Mouse (Mus musculus) NIH3T3 (cell line): Measurements from ENCODE around the gene Erg.

Experiments
- DNase-seq: peaks from one replicate; pipeline ENCODE4 v3.0.0-alpha.2; 2012; ENCODE audit warnings: low read depth

Gene Erg

GRCm38 (mm10) chr16:95586311-95586602 lies at the start of gene Erg:
Gene Erg (minus strand): TSS chr16:95586593.
- DNase-seq = no peak

GRCm38 (mm10) chr16:95631816-95632215 lies 45.4 kb upstream of the Erg start:
- DNase-seq = no peak

- DNase-seq = no peak
These were observed 37.7 kb upstream of the Erg start for GRCm38 (mm10) chr16:95623876-95624770.

- no peak for DNase-seq
These were observed 36.7 kb upstream of the Erg start for GRCm38 (mm10) chr16:95623056-95623455.

- DNase-seq = peak; percentile 56
These were observed 33.5 kb upstream of the Erg start for GRCm38 (mm10) chr16:95619859-95620325.

GRCm38 (mm10) chr16:95618206-95618605 lies 31.8 kb upstream of the Erg start:
- no peak for DNase-seq

GRCm38 (mm10) chr16:95617720-95618119 lies 31.3 kb upstream of the Erg start:
- no peak for DNase-seq

- peak; percentile 40 for DNase-seq
These were observed 29.2 kb upstream of the Erg start for GRCm38 (mm10) chr16:95615579-95615978.

GRCm38 (mm10) chr16:95614482-95614881 lies 28.1 kb upstream of the Erg start:
- DNase-seq = no peak

GRCm38 (mm10) chr16:95611982-95612746 lies 25.8 kb upstream of the Erg start:
- DNase-seq = peak; percentile 53

GRCm38 (mm10) chr16:95608624-95609023 lies 22.2 kb upstream of the Erg start:
- DNase-seq = no peak

- DNase-seq = peak; percentile 79
These were observed 18.9 kb upstream of the Erg start for GRCm38 (mm10) chr16:95605304-95605703.

- DNase-seq = peak; percentile 7
These were observed 16.1 kb upstream of the Erg start for GRCm38 (mm10) chr16:95602504-95602903.

GRCm38 (mm10) chr16:95601807-95602206 lies 15.4 kb upstream of the Erg start:
- peak; percentile 6 for DNase-seq

GRCm38 (mm10) chr16:95601219-95601580 lies 14.8 kb upstream of the Erg start:
- DNase-seq = no peak

GRCm38 (mm10) chr16:95600572-95601218 lies 14.3 kb upstream of the Erg start:
- DNase-seq = no peak

GRCm38 (mm10) chr16:95598930-95599329 lies 12.5 kb upstream of the Erg start:
- DNase-seq = no peak

GRCm38 (mm10) chr16:95597578-95597951 lies 11.2 kb upstream of the Erg start:
- peak; percentile 34 for DNase-seq

- DNase-seq = peak; percentile 53
These were observed 10.6 kb upstream of the Erg start for GRCm38 (mm10) chr16:95596884-95597577.

- no peak for DNase-seq
These were observed 2.5 kb upstream of the Erg start for GRCm38 (mm10) chr16:95588849-95589248.

GRCm38 (mm10) chr16:95586726-95587125 lies 333 bp upstream of the Erg start:
- DNase-seq = no peak
